Mouse (Mus musculus): ENCODE results near the gene Rufy3.

Rufy3 gene

DNA sequence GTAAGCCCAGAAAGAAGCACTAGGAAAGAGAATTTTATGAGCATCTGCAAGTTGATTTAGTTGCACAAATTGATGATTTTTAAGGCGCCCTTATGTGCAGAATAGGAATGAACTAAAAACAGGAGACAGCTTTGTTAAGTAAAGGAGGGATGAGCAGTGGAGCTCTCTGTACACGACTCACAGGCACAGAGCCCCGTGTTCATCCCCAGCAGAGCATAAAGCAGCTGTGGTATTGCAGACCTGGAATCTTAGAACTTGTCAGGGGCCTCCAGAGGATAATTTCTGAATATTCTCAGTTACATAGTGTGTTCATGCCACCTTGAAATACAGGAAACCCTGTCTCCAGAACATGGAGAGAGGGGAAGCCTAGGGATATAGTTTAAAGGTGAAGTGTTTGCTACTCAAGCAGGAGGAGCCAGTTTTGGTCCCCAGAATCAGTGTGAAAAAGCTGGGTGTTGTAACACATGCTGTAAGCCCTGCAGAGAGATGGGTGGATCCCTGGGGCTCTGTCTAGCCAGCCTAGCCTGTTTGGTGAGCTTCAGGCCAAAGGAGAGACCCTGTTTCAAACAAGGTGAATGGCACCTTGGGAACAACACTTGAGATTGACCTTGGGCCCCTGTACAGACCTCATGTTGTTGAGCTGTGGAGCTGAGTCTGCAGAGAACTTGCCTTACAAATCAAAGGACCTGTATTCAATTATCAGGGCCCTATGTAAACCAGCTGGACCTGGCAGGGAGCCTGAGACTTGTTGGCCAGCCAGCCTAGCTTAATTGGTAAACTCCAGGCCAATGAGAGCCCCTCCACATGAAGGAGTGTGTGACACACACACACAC, 10.9 kb downstream of the Rufy3 start:
- peak in 1 of 2 experiments; percentile 48 for DNase-seq (ENCODE audit: low spot score in 2 of 2)

DNA sequence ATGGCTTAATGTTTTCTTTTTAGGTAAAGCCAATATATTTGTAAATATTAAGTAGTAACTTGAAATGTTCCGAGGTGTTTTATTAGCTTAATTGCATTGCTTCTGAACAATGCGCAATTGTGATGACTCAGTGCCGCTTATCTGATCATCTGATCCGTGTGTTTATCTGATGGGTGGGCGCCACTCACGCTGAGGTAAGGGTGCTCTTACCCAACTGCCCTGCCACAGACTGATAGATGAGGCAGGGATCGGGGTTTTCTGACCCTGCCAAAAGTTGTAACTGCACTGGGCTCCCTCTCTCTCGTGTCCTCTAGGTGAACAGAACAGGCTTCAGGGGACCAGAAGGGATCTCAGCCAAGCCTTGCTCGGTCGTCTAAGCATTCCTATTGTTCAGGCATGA, 15.8 kb downstream of the Rufy3 start:
- DNase-seq (ENCODE audit: low spot score in 2 of 2) = no peak

DNA sequence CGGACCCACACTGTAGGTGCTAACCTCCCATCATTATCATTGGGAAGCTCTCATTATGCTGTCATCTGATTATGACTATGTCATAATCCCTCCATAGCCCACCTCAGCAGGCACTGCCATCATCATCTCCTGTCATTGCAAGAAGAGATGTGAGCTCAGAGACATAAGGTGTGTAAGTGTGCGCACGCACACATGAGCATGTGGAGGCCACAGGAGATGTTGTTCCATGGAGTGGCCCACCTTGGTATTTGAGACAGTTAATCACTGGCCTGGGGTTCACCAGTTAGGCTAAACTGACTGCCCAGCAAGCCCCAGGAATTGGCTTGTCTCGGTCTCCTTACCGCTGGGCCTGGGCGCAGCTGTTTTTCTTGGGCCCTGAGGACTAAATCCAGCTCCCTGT, 16.5 kb downstream of the Rufy3 start:
- DNase-seq (ENCODE audit: low spot score in 2 of 2) = no peak

DNA sequence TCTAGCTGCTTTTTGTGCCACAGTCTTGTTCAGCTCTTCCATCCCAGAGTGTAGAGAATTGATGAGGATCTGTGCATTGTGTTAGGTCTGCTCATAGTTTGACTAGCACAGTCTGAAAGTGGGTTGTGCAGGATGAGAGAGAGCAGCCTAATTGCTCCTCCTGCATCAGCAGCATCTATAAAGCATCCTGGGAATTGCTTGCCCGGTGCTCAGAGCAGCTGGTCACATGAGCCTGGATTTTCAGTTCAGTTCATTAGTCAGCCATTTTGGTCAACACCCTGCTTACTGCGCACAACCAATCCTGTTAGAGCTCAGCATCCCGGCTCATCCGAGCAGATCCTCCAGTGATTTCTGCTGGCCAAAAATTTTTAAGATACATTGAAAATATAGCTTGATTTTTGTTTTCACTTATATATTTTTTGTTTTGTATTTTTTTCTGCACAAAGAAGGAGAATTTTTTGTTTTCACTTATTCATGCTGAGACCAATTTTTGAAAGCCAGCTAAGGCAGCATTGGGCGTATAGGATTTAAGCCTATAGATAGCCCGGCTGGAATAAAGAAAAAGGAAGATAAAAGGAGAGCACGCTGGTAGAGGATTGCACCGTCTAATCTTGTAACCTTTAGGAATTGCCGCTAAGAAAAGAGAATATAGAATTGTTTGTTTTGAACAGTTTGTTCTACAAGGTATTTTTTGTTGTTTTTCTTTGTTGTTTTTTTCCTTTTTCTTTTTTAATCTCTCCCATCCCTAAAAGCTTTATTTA, 18.6 kb downstream of the Rufy3 start:
- peak in 1 of 2 experiments; percentile 5 for DNase-seq (ENCODE audit: low spot score in 2 of 2)

DNA sequence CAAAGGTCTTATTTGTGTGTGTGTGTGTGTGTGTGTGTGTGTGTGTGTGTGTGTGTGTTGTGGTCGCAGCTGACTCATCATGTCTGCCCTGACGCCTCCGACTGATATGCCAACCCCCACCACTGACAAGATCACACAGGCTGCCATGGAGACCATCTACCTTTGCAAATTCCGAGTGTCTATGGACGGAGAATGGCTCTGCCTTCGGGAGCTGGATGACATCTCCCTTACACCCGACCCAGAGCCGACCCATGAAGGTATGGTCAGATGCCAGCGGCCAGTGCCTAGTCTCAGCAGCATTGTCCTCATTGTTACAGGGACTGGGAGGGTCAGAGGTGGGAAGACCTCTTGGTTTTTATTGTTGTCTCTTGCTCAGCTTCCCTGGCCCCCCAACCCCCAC, 19.2 kb downstream of the Rufy3 start:
- DNase-seq (ENCODE audit: low spot score in 2 of 2) = no peak

DNA sequence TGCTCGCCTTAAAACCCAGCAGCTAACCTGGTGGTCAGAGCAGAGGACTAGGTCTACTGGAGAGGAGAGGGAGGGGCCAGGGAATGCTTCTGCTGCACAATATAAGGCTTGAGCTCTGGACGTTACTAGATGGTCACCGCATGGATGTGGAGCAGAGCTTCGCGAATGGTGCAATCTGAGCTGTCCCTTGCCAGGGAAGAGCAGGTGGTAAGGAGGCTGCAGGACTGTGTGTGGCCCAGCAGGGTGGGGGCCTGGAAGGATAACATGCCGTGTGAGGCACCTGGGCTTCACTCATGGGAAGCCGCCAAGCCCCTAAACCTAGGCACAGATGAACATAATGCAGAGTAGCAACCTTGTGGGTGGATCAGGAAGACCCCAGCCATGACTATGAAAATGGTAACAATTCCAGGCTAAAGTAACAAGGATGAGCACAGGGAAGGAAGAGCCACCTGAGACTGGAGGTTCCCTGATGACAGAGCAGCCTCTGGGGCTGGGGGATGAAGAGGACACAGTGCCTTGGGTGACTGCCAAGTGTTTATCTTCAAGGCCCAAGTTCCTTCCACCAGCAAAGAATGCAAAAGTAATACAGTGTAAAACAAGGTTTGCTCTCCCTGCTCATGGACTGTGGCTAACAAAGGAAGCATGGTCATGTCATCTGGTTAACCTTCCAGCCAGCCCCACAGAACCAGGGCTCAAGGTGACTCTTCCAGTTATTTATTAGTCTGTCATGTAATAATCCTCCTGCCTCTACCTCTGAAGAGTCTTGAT, 21.8 kb downstream of the Rufy3 start:
- no peak for DNase-seq (ENCODE audit: low spot score in 2 of 2)

DNA sequence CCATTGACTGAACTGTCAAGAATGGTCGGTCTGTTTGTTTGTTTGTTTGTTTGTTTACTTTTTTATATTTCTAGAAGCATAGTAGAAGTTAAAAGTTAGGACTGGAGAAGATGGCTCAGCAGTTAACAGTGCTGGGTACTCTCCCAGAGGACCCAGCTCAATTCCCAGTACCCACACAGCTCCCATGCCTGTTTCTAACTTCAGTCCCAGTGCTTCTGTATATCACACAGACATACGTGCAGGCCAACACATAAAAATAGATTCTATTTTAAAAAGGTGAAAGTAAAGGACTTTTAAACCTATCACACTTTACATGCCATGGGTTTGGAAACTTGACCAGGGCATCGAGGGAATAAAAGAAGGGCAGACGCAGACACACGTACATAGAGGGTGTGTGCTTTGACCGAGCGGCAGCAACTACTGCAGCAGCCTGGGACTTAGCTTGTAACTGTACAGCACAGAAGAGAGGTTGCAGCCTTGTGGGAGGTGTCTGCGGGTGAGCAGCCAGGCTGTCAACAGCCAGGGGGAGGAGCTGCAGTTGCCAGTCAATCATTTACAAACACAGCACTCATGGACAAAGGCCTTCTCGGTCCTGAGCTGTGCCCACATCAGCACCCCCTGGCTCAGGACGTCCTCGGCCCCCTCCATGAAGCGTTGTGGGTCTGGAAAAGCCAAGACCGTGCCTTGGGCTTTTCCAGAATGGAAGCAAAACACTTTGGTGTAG, 22.5 kb downstream of the Rufy3 start:
- no peak for DNase-seq (ENCODE audit: low spot score in 2 of 2)

DNA sequence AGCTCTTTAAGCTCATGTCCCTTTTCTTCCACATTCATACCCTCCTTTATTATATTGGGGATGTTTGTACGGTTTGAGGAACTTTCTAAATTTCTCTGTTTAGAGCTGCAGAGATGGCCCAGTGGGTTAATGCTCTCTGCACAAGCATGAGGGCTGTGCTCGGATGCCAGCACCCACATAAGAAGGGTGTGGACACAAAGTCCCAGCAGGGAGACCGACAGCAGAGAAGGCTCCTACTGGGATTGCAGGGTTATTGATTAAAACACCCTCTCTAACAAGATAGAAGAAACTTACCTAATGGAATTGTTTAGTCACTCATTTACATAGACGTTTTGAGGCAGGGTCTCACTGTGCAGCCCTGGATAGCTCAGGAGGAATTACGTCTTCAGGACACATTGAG, 23.6 kb downstream of the Rufy3 start:
- no peak for DNase-seq (ENCODE audit: low spot score in 2 of 2)

DNA sequence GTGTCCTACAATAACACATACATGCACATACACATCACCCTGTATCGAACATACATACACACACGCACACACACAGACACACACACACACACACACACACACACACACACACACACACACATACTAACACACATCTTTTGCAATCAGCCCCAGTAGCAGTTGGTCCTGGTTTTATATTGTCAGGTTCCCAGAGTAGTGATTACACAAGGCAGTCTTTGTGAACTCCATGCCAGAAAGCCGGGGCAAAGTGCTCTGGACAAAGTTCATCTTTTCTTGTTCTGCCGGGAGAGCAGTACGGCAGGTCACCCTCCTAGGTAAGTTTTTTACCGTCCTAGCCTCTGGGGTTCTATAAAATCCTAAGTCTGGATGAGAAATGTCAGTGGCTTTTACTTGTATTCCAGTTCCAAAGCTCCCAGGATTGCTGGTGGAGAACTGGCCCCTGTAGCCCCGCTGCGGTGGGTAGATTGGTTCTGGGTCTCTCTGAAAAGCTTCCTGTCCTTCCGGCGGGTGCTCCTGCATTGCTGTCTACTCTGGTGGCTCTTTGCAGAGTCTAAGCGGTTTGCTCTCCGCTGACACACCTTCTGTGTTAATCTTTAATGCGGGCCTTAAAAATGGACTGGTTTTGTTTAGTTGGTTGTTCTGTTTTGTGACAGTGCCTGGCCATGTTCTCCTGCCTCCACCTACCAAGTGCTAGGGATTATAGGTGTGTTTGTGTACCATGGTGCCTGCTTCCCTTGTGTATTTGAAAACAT, 28.8 kb downstream of the Rufy3 start:
- DNase-seq (ENCODE audit: low spot score in 2 of 2) = no peak

DNA sequence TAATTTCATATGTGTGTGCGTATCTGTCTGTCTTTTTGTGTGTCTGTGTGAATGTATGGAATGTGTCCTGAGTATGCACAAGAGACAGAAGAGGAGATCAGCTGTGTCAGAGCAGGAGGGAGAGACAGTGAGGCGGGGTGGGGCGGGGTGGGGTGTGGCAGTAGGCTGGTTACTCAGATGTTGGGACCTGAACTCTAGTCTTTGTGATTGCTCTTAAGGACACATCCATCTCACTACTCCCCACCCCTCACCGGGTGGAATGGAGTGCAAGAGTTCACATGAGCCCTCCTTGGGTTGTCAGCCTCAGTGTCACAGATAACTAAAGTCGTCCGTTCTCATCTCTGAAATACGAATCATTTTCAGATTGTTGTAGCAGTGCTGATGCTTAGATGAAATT, 29.3 kb downstream of the Rufy3 start:
- DNase-seq (ENCODE audit: low spot score in 2 of 2) = no peak

DNA sequence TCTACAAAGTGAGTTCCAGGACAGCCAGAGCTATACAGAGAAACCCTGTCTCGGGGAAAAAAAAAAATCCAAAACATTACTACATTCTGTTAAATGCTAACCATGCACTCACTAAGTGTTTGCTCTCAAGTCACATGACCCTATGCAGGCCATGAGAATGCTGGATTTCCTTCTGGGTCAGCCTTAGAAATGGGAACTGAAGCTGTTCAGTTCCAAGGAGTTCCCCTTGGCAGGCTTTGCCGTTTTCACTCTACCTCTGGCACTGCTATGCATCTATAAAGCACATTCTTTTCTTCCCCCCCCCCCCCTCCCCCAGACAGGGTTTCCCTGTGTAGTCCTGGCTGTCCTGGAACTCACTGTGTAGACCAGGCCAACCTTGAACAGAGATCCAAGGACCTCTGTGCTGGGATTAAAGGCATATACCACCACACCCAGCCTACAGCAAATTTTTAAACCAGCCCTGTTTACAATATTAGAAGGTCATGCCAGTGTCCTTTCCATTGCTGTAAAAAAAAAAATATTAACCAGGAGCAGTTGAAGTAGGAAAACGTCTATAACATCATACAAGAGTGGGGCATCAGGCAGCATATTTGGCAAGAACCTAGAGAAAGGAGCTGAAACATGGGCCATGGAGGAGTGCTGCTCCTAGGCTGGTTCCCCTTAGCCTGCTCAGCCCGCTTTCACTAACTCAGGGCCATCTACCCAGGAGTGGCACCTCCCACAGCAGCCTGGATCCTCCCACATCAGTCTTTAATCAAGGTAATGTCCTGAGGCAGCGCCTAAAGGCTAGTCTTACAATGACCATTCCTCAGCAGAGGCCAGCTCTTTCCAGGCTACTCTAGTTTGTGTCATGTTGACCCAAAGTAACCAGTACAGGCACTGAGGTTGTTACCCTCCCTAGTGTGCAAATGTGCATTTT, 31.0 kb downstream of the Rufy3 start:
- DNase-seq (ENCODE audit: low spot score in 2 of 2) = no peak

DNA sequence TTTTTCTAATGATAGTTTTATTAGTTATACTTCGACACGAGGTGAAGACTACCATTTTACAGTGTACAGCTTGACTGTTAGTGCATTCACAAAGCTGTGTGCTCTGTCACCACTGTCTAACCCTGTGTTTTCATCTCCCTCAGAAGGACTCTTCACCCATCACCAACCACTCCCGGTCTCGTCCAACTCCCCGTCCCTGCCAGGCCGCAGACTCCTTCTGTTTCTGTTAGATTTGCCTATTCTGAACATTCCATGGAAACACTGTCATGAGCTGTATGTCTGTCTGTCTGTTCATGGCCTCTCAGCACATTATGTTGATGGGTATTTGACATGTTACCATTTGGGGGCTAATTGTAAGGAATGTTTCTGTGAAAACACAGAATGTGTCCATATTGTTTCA, 34.1 kb downstream of the Rufy3 start:
- no peak for DNase-seq (ENCODE audit: low spot score in 2 of 2)

DNA sequence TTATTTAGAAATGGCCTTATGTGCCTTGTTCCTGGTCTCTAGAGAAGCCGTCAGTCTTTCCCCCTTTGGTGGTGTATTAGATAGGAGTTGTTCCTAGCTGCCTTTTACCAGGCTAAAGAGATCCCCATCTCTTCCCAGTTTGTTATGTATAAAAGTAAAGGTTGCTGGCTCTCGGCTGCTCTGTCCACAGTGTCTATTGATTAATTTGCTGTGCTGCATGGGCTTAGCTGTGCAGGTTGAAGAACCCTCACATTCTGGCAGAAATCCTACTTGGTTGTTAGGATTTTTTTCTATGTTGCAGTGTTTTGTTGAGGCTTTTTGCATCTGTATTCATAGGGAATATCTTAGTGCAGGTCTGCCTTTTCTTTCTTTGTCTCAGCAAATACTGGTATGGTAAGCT, 37.2 kb downstream of the Rufy3 start:
- no peak for DNase-seq (ENCODE audit: low spot score in 2 of 2)

DNA sequence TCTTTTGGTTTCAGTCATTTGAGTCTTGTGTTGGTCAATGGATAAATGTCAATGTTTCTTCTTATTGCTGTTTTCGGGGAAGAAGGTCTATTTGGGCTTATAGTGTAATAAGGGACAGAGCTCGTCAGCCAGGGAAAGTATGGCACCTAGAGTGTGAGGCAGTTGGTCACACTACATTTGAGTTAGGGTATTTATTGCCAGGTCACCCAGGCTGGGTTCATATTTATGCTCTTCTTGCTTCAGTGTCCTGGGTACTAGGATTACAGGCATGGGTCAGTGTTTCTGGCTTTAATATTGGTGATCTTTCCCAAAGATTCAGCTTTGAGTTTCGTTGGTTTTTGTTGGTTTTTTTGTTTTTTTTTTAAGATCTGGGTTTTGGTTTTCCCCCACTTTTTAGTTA, 37.9 kb downstream of the Rufy3 start:
- DNase-seq (ENCODE audit: low spot score in 2 of 2) = no peak

DNA sequence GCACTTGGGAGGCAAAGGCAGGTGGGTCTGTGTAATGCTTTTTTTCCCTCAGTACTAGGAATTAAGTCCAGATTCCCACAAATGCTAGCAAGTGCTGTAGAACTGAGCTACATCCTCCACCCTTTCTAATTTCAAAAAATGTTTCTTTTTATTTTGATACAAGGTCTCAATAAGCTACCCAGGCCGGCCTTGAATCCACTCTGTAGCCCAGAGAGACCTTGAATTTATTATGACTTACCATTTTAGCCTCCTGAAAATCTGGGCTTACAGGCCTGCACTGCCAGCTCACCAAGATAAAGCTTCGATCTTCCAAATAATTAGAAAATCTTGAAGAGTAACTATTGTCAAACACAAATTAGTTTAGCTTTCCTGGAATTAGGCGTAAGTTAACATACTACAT, 39.2 kb downstream of the Rufy3 start:
- DNase-seq (ENCODE audit: low spot score in 2 of 2) = no peak

DNA sequence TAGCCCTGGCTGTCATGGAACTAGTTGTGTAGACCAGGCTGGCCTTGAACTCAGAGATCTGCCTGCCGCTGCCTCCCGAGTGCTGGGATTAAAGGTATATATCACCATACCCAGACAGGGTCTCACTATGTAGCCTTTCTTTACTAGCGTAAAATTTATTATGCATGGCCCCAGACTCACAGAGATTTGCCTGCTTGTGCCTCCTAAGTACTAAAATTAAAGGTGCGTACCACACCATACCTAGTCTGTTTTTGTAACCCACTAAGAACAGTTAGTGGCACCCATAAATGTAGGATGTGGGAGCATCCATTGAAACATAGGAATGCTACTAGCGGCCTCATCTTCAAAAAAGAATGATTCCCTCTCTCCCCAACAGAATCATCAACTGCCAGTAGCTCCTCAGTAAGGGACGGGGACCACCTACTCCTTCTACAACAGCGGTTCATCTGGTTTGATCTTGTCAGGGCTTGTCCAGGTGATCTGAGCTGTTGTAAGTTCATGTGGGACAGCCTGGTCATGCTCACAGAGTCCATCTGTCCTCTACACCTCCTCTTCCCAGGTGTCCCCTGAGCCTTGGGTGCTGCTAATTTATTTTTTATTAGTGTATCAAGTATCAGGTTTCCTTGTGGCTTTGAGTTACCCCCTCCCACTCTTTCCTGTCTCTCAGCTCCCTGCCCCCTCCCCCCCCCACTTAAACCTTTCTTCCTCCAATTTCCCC, 40.0 kb downstream of the Rufy3 start:
- DNase-seq (ENCODE audit: low spot score in 2 of 2) = no peak

DNA sequence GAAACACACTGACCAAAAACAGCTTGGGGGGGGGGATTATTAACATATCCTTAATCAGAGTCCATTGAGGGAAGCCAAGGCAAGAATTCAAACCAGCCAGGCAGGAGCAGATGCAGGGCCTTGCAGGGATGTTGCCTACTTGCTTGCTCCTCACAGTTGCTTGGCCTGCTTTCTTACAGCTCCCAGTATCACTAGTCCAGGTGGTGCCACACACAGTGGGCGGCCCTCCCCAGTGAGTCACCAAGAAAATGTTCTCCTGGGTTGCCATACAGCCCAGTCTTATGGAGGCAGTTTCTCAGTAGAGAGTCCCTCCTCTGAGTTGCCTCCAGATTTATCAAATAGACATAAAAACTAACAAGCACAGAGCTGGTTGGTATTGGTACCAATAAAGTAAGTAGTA, 49.3 kb downstream of the Rufy3 start:
- no peak for DNase-seq (ENCODE audit: low spot score in 2 of 2)

DNA sequence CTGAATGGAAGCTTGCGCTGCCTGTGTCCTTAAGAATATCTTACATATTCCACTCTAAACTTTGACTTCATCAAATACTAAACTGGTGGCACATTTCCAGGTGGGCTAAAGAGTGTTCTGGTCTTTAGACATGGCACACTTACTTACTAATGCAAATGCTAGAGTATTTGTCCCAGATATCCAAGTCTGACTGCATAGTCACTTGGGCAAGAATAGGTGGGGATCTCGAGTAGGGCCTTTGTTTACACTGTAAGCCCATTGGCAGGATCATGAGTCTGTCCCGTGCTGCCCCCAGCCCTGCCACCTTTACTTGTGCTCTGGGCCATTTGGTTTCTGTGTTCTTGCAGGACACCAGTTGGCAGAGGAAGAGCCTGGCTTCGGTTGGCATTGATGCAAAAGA, 52.1 kb downstream of the Rufy3 start:
- no peak for DNase-seq (ENCODE audit: low spot score in 2 of 2)

DNA sequence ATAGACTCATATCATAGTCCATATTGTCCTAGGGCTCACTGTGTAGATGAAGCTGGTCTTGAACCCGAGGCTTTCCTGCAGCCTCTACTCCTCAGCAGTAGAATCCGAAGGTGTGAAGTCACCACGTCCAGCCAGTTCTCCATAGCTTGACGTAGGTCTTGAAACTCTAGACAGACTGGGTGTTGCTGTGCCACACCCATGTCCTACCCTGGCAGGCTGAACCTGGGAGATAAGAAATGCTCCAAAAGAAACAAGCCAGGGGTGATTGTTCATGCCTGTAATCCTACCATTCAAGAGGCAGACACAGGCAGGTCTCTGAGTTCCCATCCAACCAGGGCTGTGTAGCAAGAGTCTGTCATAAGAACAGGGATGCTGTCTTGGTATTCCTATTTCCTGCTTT, 62.7 kb downstream of the Rufy3 start:
- no peak for DNase-seq (ENCODE audit: low spot score in 2 of 2)
